Mouse (Mus musculus) bone marrow, adult 2 months (tissue): ENCODE data around the gene Tle6. TPM values are rescaled to one million over a fixed set of nuclear protein-coding genes. Genes with fewer than 3 reads are reported as not detected.

Experiments used
- H3K27ac ChIP-seq: fragments of 200-500 bp; 2 replicates; pipeline ENCODE4 v1.5.1; 2012; ENCODE audit warnings: low read depth, mild to moderate bottlenecking, control low read depth, inconsistent platforms, low read length; ENCODE audit not compliant: control insufficient read depth, poor library complexity, insufficient read depth
- H3K4me1 ChIP-seq: fragments of 200-500 bp; 2 replicates; pipeline ENCODE4 v1.6.1; 2011; ENCODE audit warnings: low read length; ENCODE audit not compliant: control insufficient read depth, insufficient read depth
- H3K4me3 ChIP-seq: fragments of 200-500 bp; replicated peaks from 2 replicates; pipeline ENCODE3; 2011; ENCODE audit warnings: mild to moderate bottlenecking, low read depth, low read length, control low read depth; ENCODE audit not compliant: control insufficient read depth
- CTCF ChIP-seq: fragments of 200-500 bp; IDR thresholded peaks from 2 replicates; pipeline ENCODE4 v1.5.1; 2011; ENCODE audit warnings: low read length, control low read depth; ENCODE audit not compliant: control insufficient read depth, insufficient read depth
- POLR2A ChIP-seq: fragments of 200-500 bp; IDR thresholded peaks from 2 replicates; pipeline ENCODE4 v1.6.1; 2011; ENCODE audit warnings: low read depth, mild to moderate bottlenecking, control low read depth, low read length, borderline replicate concordance; ENCODE audit not compliant: control insufficient read depth
- WGBS: fragments of 180-500 bp; shearing (Covaris S2); methylation state at CpG from one replicate; pipeline ENCODE4 v1.1.7; 2018; 5-methylcytosine and 5-hydroxymethylcytosine counted together
- polyA plus RNA-seq: library from polyadenylated mRNA; stranded (reverse); fragments of >200 nt; gene quantifications from 2 replicates; pipeline ENCODE4 v1.2.4, GENCODE M21; 2011; ENCODE audit warnings: low replicate concordance; ENCODE audit not compliant: missing spikeins, insufficient read depth, insufficient read length

Gene Tle6
- polyA plus RNA-seq, 1 experiment: 27.8 TPM

GRCm38 (mm10) chr10:81600096-81600495 is 777 bp downstream of the Tle6 start:
- no peak overlapping the region for H3K4me3 ChIP-seq
- no peak overlapping the region for H3K27ac ChIP-seq
- 44% methylated on average over 10 of the region's 10 CpGs for WGBS
- TF ChIP-seq POLR2A (no peak), CTCF (no peak)
- H3K4me1 ChIP-seq: peaks cover 14% of the 10 kb centered on the region

- TF ChIP-seq CTCF (no peak), POLR2A (no peak)
- Histone ChIP-seq H3K4me3 (no peak overlapping the region), H3K4me1 (peaks cover 13% of the 10 kb centered on the region), H3K27ac (no peak overlapping the region)
- WGBS: 55% methylated on average over 5 of the region's 5 CpGs
Observed at GRCm38 (mm10) chr10:81599630-81600029, 1.2 kb downstream of the Tle6 start.

GRCm38 (mm10) chr10:81598871-81599270 is 2.0 kb downstream of the Tle6 start:
- no peak overlapping the region for H3K27ac ChIP-seq
- no peak for TF ChIP-seq POLR2A
- TF ChIP-seq CTCF: no peak
- H3K4me1 ChIP-seq: peaks cover 10% of the 10 kb centered on the region
- WGBS: 59% methylated on average over 6 of the region's 6 CpGs
- H3K4me3 ChIP-seq: no peak overlapping the region

- H3K4me3 ChIP-seq: no peak overlapping the region
- WGBS: 52% methylated on average over 3 of the region's 3 CpGs
- H3K4me1 ChIP-seq: peaks cover 10% of the 10 kb centered on the region
- H3K27ac ChIP-seq: no peak overlapping the region
- TF ChIP-seq CTCF (no peak), POLR2A (no peak)
Observed at GRCm38 (mm10) chr10:81598342-81598741, 2.5 kb downstream of the Tle6 start.

- H3K4me3 ChIP-seq: peak overlapping the region; percentile 12
- H3K27ac ChIP-seq: no peak overlapping the region
- 3% methylated on average over 12 of the region's 12 CpGs for WGBS
- TF ChIP-seq POLR2A: no peak
- TF ChIP-seq CTCF: no peak
- H3K4me1 ChIP-seq: peaks cover 9% of the 10 kb centered on the region
Observed at GRCm38 (mm10) chr10:81597137-81597950, 3.5 kb downstream of the Tle6 start.

GRCm38 (mm10) chr10:81596611-81597010 is 4.3 kb downstream of the Tle6 start:
- 15% methylated on average over 10 of the region's 10 CpGs for WGBS
- Histone ChIP-seq H3K27ac (no peak overlapping the region), H3K4me1 (peaks cover 7% of the 10 kb centered on the region), H3K4me3 (no peak overlapping the region)
- TF ChIP-seq CTCF (no peak), POLR2A (no peak)

- WGBS: 67% methylated on average over 5 of the region's 5 CpGs
- H3K4me3 ChIP-seq: no peak overlapping the region
- TF ChIP-seq POLR2A (no peak), CTCF (no peak)
- H3K4me1 ChIP-seq: peaks cover 6% of the 10 kb centered on the region
- no peak overlapping the region for H3K27ac ChIP-seq
Observed at GRCm38 (mm10) chr10:81595599-81595998, 5.3 kb downstream of the Tle6 start.

- 85% methylated on average over 18 of the region's 18 CpGs for WGBS
- peaks cover 6% of the 10 kb centered on the region for H3K4me1 ChIP-seq
- TF ChIP-seq POLR2A (no peak), CTCF (no peak)
- no peak overlapping the region for H3K4me3 ChIP-seq
- H3K27ac ChIP-seq: no peak overlapping the region
Observed at GRCm38 (mm10) chr10:81593935-81594334, 6.9 kb downstream of the Tle6 start.

GRCm38 (mm10) chr10:81593223-81593622 is 7.7 kb downstream of the Tle6 start:
- peaks cover 6% of the 10 kb centered on the region for H3K4me1 ChIP-seq
- no peak for TF ChIP-seq POLR2A
- no peak for TF ChIP-seq CTCF
- 71% methylated on average over 4 of the region's 4 CpGs for WGBS
- H3K4me3 ChIP-seq: no peak overlapping the region
- no peak overlapping the region for H3K27ac ChIP-seq
